Mouse (Mus musculus): ENCODE data around the gene Rcor3. TPM values are rescaled to one million over a fixed set of nuclear protein-coding genes. Genes with fewer than 3 reads are reported as not detected.

Rcor3 gene
- total and polyA plus RNA-seq, 3 experiments = 6.7 to 15.5 TPM; not detected in 1

DNA sequence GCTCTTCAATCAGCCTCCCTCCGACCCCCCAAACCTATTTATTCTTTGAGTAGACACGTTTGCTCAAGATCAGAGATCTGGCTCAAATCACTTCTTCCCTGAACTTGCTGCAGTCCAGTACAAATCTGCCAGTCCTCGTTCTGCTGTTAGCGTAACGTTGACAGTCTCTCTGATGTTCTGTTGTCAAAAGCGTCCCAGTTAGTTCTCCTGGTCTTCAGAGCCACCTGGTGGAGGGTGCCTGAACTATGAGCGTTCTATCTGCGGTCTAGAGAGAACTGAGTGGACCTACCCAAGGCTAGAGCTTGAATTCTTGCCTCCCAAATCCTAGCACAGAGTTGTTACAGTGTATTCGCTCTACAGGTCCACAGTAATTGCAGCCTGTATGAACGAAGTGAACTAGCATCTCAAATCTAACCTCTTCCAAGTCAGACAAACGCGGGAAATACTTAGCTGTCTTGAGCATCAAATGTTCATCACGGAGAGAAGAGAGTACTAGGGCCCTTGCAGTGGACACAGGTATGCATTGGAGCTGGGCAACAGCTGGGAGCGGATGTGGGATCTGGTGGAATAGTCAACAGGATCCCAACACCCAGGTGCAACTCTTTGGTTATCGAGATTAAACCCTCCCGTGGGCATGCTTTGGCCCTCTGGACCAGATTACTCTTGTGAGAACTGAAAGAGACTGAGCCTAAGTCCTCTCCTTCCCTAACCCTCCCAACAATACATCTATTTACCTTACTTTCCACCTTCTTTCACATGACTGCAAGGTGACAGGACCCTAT lies 44.8 kb downstream of the Rcor3 start:
- Histone ChIP-seq H3K27ac (ENCODE audit: control insufficient read depth, low read depth, low read length) (no peak overlapping the region), H3K79me2 (ENCODE audit: control insufficient read depth, insufficient read depth, low read length, poor library complexity) (no peaks in the 10 kb centered on the region; the same call in 1 of the 2 replicates), H3K4me3 (ENCODE audit: control insufficient read depth in 1 of 2, insufficient read depth in 1 of 2, low read depth in 2 of 2, low read length in 2 of 2) (peak overlapping the region; percentile 62 to 75), H3K4me1 (ENCODE audit: control insufficient read depth in 1 of 2, insufficient read depth in 2 of 2, low read length in 2 of 2) (peaks cover 3 to 14% of the 10 kb centered on the region in 2 experiments), H3K9me3 (replicated peaks; ENCODE audit: insufficient read depth, low read length) (no peaks in the 10 kb centered on the region), H3K27me3 (ENCODE audit: control insufficient read depth in 1 of 2, insufficient read depth in 2 of 2, low read length in 2 of 2) (no peaks in the 10 kb centered on the region), H3K9ac (ENCODE audit: control insufficient read depth, low read depth, low read length, poor library complexity, severe bottlenecking) (peak overlapping the region; percentile 26; the same call in 1 of the 2 replicates), H3K36me3 (ENCODE audit: control insufficient read depth in 1 of 2, insufficient read depth in 2 of 2, low read length in 2 of 2) (peaks cover 0 to 6% of the 10 kb centered on the region in 2 experiments; a peak in 1 of 4 replicates)
- peak; percentile 88 for DNase-seq (ENCODE audit: low read depth, low spot score)
- TF ChIP-seq ZKSCAN1 (IDR thresholded peaks at IDR 0.05; ENCODE audit: low read depth, low read length) (no peak), CTCF (IDR thresholded peaks at IDR 0.05 in 2 of 3, conservative IDR thresholded peaks at IDR 0.05 in 1 of 3; ENCODE audit: control insufficient read depth in 1 of 3, insufficient read depth in 1 of 3, low read depth in 2 of 3, low read length in 3 of 3, poor library complexity in 1 of 3, severe bottlenecking in 1 of 3) (peak; percentile 75 to 98 (median 84)), USF1 (IDR thresholded peaks at IDR 0.05; ENCODE audit: low read depth, low read length) (no peak), E2F4 (IDR thresholded peaks at IDR 0.05; ENCODE audit: borderline replicate concordance, low read depth, low read length) (no peak), MYB (IDR thresholded peaks at IDR 0.05; ENCODE audit: low read depth, low read length) (no peak), USF2 (IDR thresholded peaks at IDR 0.05; ENCODE audit: borderline replicate concordance in 1 of 2, insufficient read depth in 1 of 2, low read depth in 1 of 2, low read length in 2 of 2) (no peak), SMC3 (IDR thresholded peaks at IDR 0.05; ENCODE audit: low read depth, low read length) (peak; percentile 99), EP300 (IDR thresholded peaks at IDR 0.05; ENCODE audit: low read depth in 1 of 2, low read length in 2 of 2) (peak in 1 of 2 experiments; percentile 16; a peak in 1 of 4 replicates), ETS1 (IDR thresholded peaks at IDR 0.05; ENCODE audit: low read depth, low read length) (no peak), RAD21 (IDR thresholded peaks at IDR 0.05; ENCODE audit: low read depth, low read length) (peak; percentile 99), TCF12 (IDR thresholded peaks at IDR 0.05; ENCODE audit: low read depth, low read length) (peak; percentile 30; the same call in 1 of the 2 replicates), TAL1 (IDR thresholded peaks at IDR 0.05; ENCODE audit: low read length) (no peak), MAX (IDR thresholded peaks at IDR 0.05; ENCODE audit: low read length) (peak; percentile 35; the same call in 1 of the 2 replicates), ZC3H11A (IDR thresholded peaks at IDR 0.05; ENCODE audit: low read depth, low read length) (peak; percentile 96), GABPA (IDR thresholded peaks at IDR 0.05; ENCODE audit: low read depth, low read length) (no peak), BHLHE40 (IDR thresholded peaks at IDR 0.05; ENCODE audit: borderline replicate concordance, low read depth, low read length) (0 out of 2 replicates have a peak, but pooled peaks have one; percentile 38), CHD1 (IDR thresholded peaks at IDR 0.05; ENCODE audit: low read depth, low read length) (no peak), SIN3A (IDR thresholded peaks at IDR 0.05; ENCODE audit: low read length) (peak; percentile 80), ELF1 (IDR thresholded peaks at IDR 0.05; ENCODE audit: low read depth, low read length) (0 out of 2 replicates have a peak, but pooled peaks have one; percentile 36), MXI1 (IDR thresholded peaks at IDR 0.05; ENCODE audit: low read depth, low read length) (peak; percentile 55; the same call in 1 of the 2 replicates), POLR2AphosphoS5 (IDR thresholded peaks at IDR 0.05; ENCODE audit: borderline replicate concordance, low read depth, low read length) (no peak)

All from MEL (cell line).